Mouse (Mus musculus): ENCODE measurements around the gene Cyp4f40.
"Not testable (repeated sequence)": the region's sequence is repeated elsewhere in the genome, so short reads cannot be mapped to it uniquely, and the experiment has no call there.

Gene Cyp4f40

GRCm38 (mm10) chr17:32710541-32710940, 51.8 kb downstream of the Cyp4f40 start:
- not testable (repeated sequence) for DNase-seq (ENCODE audit: low read depth)

DNA sequence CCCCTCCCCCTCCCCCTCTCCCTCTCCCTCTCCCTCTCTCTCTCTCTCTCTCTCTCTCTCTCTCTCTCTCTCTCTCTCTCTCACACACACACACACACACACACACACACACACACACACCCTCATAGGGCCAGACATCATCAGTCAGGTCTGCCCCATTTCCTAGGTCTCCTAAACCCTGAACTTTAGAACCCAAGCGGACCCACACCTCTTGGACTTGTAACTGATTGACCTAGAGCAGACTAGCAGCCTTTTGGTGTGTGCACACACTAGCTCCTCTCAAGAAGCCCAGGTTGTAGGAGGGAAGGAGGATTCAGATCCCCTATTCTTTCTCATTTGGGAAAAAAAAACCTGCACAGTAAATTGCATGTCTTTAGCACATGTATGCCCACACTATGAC, 63.5 kb downstream of the Cyp4f40 start:
- not testable (repeated sequence) for DNase-seq (ENCODE audit: low read depth)

DNA sequence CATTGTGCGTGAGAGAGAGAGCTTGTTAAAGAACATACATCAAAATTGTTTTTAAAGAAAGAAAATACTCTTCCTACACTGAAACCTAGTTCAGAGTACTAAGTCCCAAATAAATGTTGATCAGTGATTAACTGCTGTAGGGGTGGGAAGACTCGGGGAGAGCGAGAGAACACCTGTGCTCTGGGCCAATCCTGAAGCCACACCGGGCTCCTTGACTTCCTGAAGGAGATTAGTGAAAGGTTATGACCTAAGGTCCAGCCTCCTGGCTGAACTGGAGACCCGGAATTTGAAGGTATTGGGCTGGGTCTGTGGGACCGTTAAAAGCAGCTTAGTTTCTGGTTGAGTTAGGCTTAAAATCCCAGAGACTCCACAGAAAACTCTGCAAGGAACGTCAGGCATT, 64.1 kb downstream of the Cyp4f40 start:
- no peak for DNase-seq (ENCODE audit: low read depth)

DNA sequence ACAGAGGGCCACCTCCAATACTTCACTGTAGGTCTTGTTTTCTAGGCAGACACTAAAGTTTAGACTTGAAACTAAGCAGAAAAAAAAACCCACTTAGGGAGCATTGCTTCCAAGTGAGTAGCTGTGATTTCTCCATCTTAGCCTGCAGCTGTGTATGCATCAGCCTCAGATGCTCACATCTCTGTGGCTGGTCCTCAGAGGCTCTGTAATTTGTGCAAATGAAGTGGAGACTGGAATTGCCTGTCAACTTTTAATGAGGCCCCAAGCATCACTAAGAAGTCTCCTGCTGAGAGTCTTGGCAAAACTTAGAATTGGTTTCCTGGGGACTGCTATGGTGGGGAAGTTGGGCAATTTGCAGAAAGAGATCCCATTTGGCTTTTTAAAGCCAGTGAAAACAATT, 67.7 kb downstream of the Cyp4f40 start:
- DNase-seq (ENCODE audit: low read depth): not testable (repeated sequence)
